Mouse (Mus musculus) liver, postnatal 0 days (tissue): Measurements from ENCODE around the gene Olfr282.

Experiments used
- CTCF ChIP-seq: sonication (generic); IDR thresholded peaks from 2 replicates; pipeline ENCODE4 v1.5.1; 2016; ENCODE audit warnings: antibody characterized with exemption, low read depth
- EP300 ChIP-seq: IDR thresholded peaks from 2 replicates; pipeline ENCODE4 v1.6.1; 2016; ENCODE audit warnings: antibody characterized with exemption, low read depth, mild to moderate bottlenecking

DNA sequence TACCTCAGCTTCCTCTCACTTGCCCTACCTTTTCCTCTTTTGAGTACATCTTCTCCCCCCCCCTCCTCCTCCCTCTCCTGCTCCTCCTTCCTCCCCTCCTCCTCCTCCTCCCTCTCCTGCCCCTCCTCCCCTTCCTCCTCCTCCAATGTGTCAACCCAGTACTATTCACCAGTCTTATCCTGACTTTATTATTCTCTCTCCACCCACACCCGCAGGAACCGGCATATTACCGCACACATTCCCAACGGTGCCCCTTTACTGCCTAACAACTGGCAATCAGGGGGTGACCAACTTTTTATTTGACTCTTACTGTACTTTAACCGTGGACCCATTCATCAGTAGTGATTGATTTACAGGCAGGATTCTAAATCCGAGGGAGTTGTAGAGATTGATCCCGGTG is 5.8 kb upstream of the Olfr282 start:
- TF ChIP-seq CTCF (no peak), EP300 (no peak)
